Mouse (Mus musculus) spleen, adult 2 months (tissue): ENCODE measurements around the gene Map4k3. TPM values are rescaled to one million over a fixed set of nuclear protein-coding genes. Genes with fewer than 3 reads are reported as not detected.
"Not testable (repeated sequence)": the region's sequence is repeated elsewhere in the genome, so short reads cannot be mapped to it uniquely, and the experiment has no call there.

Source experiments
- DNase-seq, 2 experiments: peaks; one replicate each; pipeline versions ENCODE4 v3.0.0 to v3.0.0-alpha.2; 2012 to 2021; ENCODE audit warnings: low spot score in 2 of 2, low read depth in 1 of 2
- H3K27ac ChIP-seq: fragments of 200-500 bp; 2 replicates; pipeline ENCODE4 v1.5.1; 2012; ENCODE audit warnings: low read length, inconsistent platforms; ENCODE audit not compliant: insufficient read depth
- H3K27me3 ChIP-seq: fragments of 200-500 bp; 2 replicates; pipeline ENCODE4 v1.6.1; 2012; ENCODE audit warnings: mild to moderate bottlenecking, moderate library complexity, low read length, inconsistent platforms; ENCODE audit not compliant: control insufficient read depth, insufficient read depth
- H3K36me3 ChIP-seq: fragments of 200-500 bp; 2 replicates; pipeline ENCODE4 v1.6.1; 2012; ENCODE audit warnings: mild to moderate bottlenecking, low read length, inconsistent platforms; ENCODE audit not compliant: control insufficient read depth, insufficient read depth
- H3K4me1 ChIP-seq: fragments of 200-500 bp; 2 replicates; pipeline ENCODE4 v1.6.1; 2011; ENCODE audit warnings: inconsistent platforms; ENCODE audit not compliant: control insufficient read depth, insufficient read depth, insufficient read length
- H3K4me3 ChIP-seq: fragments of 200-500 bp; 2 replicates; pipeline ENCODE4 v1.5.1; 2011; ENCODE audit warnings: mild to moderate bottlenecking, inconsistent platforms; ENCODE audit not compliant: insufficient read depth, insufficient read length; ENCODE audit errors: extremely low read depth
- CTCF ChIP-seq: fragments of 200-500 bp; IDR thresholded peaks from 2 replicates; pipeline ENCODE4 v1.5.1; 2011; ENCODE audit warnings: mild to moderate bottlenecking, inconsistent platforms; ENCODE audit not compliant: insufficient read depth, insufficient read length, insufficient replicate concordance; ENCODE audit errors: extremely low read depth
- POLR2A ChIP-seq: fragments of 200-500 bp; IDR thresholded peaks from 2 replicates; pipeline ENCODE4 v1.6.1; 2011; ENCODE audit warnings: low read depth, low read length, inconsistent platforms
- WGBS: fragments of 180-500 bp; shearing (Covaris S2); methylation state at CpG from one replicate; pipeline ENCODE4 v1.1.7; 2018; 5-methylcytosine and 5-hydroxymethylcytosine counted together
- polyA plus RNA-seq: library from polyadenylated mRNA; depleted of rRNA; stranded (reverse); fragments of >200 nt; gene quantifications from 2 replicates; pipeline ENCODE4 v1.2.3, GENCODE M21; 2012

The Map4k3 gene
- polyA plus RNA-seq, 1 experiment, result 4.3 TPM

GRCm38 (mm10) chr17:80752466-80752865, 24.2 kb upstream of the Map4k3 start:
- TF ChIP-seq CTCF (no peak), POLR2A (no peak)
- Histone ChIP-seq H3K4me3 (no peak overlapping the region), H3K27me3 (no peaks in the 10 kb centered on the region), H3K27ac (no peak overlapping the region), H3K4me1 (no peaks in the 10 kb centered on the region), H3K36me3 (no peaks in the 10 kb centered on the region)
- 53% methylated on average over 1 of the region's 1 CpGs for WGBS
- DNase-seq, result no peak

GRCm38 (mm10) chr17:80739421-80739820, 11.1 kb upstream of the Map4k3 start:
- WGBS, result 92% methylated on average over 5 of the region's 5 CpGs
- TF ChIP-seq POLR2A (no peak), CTCF (no peak)
- DNase-seq, result no peak

GRCm38 (mm10) chr17:80734700-80735099, 6.4 kb upstream of the Map4k3 start:
- Histone ChIP-seq H3K4me1 (no peaks in the 10 kb centered on the region), H3K4me3 (no peak overlapping the region), H3K27me3 (no peaks in the 10 kb centered on the region), H3K36me3 (no peaks in the 10 kb centered on the region), H3K27ac (no peak overlapping the region)
- 41% methylated on average over 6 of the region's 6 CpGs for WGBS
- TF ChIP-seq POLR2A (no peak), CTCF (no peak)
- no peak for DNase-seq

More at GRCm38 (mm10) chr17:80739421-80739820, 11.1 kb upstream of the Map4k3 start:
- H3K27ac ChIP-seq, result no peak overlapping the region
- no peaks in the 10 kb centered on the region for H3K4me1 ChIP-seq
- no peaks in the 10 kb centered on the region for H3K27me3 ChIP-seq
- H3K36me3 ChIP-seq, result no peaks in the 10 kb centered on the region
- H3K4me3 ChIP-seq, result no peak overlapping the region

- TF ChIP-seq POLR2A (no peak), CTCF (no peak)
- WGBS, result 89% methylated on average over 12 of the region's 12 CpGs
- Histone ChIP-seq H3K27ac (no peak overlapping the region), H3K36me3 (no peaks in the 10 kb centered on the region), H3K4me3 (no peak overlapping the region), H3K27me3 (no peaks in the 10 kb centered on the region), H3K4me1 (no peaks in the 10 kb centered on the region)
- no peak for DNase-seq
These were observed 5.0 kb upstream of the Map4k3 start for GRCm38 (mm10) chr17:80733121-80733800.

GRCm38 (mm10) chr17:80732256-80732655, 4.0 kb upstream of the Map4k3 start:
- 89% methylated on average over 4 of the region's 4 CpGs for WGBS
- Histone ChIP-seq H3K4me3 (no peak overlapping the region), H3K27ac (no peak overlapping the region), H3K27me3 (peaks cover 5% of the 10 kb centered on the region; the same call in 1 of the 2 replicates), H3K36me3 (no peaks in the 10 kb centered on the region), H3K4me1 (no peaks in the 10 kb centered on the region)
- no peak for DNase-seq
- TF ChIP-seq POLR2A, result no peak
- TF ChIP-seq CTCF, result no peak

- not testable (repeated sequence) for H3K27ac ChIP-seq, DNase-seq, H3K4me3 ChIP-seq, H3K4me1 ChIP-seq, H3K36me3 ChIP-seq, H3K27me3 ChIP-seq
- 87% methylated on average over 6 of the region's 6 CpGs for WGBS
These were observed 2.0 kb upstream of the Map4k3 start for GRCm38 (mm10) chr17:80730283-80730682.

- no peak for DNase-seq
- Histone ChIP-seq H3K36me3 (no peaks in the 10 kb centered on the region), H3K27me3 (peaks cover 5% of the 10 kb centered on the region; the same call in 1 of the 2 replicates), H3K27ac (no peak overlapping the region), H3K4me3 (no peak overlapping the region), H3K4me1 (peaks cover 3% of the 10 kb centered on the region; the same call in 1 of the 2 replicates)
- TF ChIP-seq CTCF, result no peak
- no peak for TF ChIP-seq POLR2A
- WGBS, result 67% methylated on average over 5 of the region's 5 CpGs
These were observed 1.5 kb upstream of the Map4k3 start for GRCm38 (mm10) chr17:80729825-80730224.
